Mouse (Mus musculus): Measurements from ENCODE around the gene Gnai1.

Gnai1 gene

DNA sequence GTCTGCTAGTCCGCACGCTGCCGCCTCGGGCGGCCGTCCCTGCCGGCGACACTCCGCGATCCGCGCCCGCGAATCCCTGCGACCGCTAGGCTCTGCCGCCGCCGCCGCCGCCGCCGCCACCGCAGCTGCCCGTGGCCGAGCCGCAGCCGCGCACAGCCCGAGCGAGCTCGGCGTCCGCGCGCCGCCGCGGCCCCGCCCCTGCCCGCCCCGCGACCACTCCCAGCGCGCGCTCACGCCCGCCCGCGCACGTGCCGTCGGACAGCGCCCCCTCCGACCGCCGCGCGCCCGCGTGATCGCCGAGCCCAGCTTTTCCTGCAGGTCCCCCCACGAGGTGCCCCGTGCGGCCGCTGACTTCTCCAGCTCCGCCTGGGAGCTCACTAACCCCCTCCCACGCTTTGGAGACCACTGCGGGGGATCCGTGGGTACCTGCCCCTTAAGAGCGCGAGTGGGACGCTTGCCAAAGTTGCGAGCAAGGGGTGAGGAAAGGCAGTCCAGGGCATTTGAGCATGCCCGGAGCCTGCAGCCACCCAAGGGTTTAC, at the start of gene Gnai1:
Gene Gnai1, minus strand, starts transcription at position 75 of the 539 bp plus-strand sequence.
- peak; percentile 90 for DNase-seq (ENCODE audit: low read depth, low spot score)

DNA sequence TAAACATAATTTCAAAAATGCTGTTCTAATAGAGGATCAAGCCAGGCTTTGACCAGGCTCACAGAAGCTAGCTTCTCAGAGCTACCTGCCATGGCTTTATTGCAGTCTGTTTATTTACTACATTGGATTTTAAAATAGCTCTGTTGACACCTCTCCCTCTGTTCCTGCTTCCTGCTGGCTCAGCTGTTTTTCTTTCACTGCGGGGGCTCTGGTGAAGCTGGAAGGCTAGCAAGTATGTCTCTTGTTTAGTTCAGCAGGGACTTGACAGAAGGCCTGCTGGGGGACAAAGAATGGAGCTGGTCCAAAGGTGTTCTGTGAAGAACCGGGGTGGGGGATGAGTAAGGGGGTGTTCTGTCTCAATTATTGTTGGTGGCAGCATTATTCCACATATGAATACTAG, 7.7 kb upstream of the Gnai1 start:
- DNase-seq (ENCODE audit: low read depth, low spot score) = peak; percentile 93

DNA sequence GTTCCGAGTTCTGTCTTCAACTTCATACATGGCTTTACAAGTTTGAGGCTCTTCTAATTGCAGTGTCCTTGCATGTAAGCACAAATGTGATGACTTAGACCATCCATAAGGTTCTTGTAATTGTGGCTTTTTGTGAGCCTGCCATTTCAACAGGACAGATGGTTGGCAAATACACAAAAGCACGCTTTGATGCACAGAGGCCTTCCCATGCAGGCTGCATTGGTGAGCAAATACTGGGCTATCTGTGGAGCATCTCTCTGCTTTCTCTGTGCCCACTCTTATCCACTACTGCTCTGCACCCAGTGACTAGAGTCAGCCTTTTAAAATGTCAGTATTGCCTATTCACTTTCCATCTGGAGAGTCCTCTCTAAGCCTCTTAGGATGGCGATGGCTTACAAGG, 5.3 kb upstream of the Gnai1 start:
- peak; percentile 91 for DNase-seq (ENCODE audit: low read depth, low spot score)

DNA sequence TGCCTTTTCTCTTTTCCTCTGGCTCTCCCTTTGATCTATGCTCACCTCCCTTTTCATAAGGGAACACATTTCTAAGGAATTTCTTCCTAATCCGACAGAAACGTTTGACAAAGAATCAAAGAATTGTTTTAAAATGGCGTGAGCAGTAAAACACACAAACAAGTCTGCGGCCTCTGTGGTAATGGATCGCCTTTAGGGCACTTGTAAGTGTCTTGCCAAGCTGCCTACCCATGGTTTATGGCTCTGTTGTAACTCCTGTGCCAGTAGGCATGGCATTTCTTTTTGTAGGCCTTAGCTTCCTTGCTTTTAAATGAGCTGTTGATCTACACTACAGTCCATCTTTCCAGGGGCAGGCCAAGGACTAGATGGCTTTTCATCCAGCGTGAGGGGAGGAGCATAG, 801 bp upstream of the Gnai1 start:
- no peak for DNase-seq (ENCODE audit: low read depth, low spot score)

DNA sequence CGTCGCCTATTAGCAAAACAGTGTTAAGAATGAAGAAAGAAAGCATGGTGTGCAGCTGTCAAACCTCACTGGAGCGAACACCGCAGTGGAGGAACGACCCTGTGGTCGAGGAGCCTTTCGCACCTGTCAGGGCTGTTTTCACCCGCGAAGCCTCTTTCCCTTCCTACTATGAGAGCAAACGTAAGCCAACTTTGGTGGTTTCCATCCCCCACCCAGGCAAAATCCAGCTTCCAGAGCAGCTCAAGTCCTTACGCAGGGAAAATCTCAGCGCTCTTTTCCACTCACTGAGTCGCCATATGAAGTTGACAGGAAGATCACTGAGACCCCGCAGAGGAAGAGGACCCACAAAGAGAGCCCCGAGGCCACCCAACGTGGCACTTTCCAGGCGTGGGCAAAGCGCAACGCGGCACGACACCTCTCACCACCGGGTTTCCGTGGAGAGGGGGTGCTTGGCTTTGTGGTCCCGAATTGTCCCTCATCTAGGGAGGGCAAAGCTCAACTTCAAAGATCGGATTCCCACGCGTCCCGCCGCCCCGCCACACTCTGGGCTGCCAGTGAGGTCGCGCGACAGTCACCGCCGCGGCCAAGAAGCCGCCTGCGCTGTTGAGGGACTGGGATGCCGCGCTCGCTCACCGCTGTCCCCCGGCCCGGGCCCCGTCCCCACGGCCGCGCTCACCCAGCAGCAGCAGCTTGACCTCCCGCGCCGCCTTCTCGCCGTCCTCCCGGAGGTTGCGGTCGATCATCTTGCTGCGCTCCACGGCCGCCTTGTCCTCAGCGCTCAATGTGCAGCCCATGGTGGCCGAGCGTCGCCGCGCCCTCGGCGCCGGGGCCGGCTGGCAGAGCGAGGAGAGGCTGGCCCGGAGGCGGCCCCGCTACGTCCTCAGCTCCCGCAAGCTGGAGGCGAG, 527 bp downstream of the Gnai1 start:
- DNase-seq (ENCODE audit: low read depth, low spot score) = peak; percentile 87

DNA sequence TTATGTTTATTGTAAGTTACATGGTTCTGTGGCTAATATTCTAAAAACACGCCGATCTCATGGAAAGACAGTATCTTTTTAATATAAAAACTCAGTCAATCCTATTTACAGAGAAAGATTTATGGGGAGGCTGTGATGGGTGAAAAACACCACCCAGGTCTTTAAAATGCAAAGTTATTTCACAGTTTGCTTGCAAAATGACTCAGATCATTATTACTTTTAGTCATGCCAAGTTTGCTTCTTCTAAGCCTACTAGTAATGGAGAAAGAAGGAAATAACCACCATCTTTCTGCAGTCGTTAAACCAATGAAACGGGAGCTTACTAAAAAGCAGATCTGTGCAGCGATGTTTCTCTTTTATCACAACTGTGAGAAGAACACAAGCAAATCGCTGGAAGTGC, 1.4 kb downstream of the Gnai1 start:
- DNase-seq (ENCODE audit: low read depth, low spot score) = peak; percentile 61

DNA sequence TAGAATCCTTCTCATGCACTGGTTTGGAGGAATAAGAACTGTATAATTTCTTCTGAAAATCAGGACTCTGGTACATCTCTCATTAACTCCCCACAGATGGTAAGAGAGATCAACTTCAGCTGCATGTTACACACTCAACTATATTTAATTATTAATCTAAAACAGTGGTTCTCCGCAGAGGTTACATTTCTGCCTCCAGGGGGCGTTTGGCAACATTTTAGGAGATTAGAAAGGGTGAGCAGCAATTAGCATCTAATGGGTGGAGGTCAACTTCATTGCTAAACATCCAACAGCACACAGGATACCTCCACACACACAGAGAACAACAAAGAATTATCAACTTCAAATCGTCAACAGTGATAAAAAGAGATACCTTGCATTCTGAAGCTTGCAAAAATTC, 2.0 kb downstream of the Gnai1 start:
- DNase-seq (ENCODE audit: low read depth, low spot score) = peak; percentile 82

DNA sequence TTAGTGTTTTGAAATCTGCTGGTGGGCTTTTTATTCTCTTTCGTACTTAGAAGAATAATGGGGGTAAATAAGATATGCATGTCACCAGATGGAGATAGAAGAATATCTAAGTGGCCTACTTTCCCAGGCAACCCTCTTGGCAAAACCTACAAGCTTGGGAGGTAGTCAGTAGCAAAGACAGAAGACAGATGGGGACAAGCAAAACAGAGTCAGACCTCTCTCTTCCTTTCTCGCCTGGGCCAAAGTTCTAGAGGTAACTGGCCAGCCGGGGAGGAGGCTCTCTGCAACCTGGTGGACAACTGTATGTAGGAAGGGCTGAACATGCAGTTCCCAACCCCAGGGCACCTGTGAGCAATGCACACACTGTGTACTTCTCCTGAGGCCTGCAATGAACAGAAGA, 12.9 kb downstream of the Gnai1 start:
- peak; percentile 77 for DNase-seq (ENCODE audit: low read depth, low spot score)

DNA sequence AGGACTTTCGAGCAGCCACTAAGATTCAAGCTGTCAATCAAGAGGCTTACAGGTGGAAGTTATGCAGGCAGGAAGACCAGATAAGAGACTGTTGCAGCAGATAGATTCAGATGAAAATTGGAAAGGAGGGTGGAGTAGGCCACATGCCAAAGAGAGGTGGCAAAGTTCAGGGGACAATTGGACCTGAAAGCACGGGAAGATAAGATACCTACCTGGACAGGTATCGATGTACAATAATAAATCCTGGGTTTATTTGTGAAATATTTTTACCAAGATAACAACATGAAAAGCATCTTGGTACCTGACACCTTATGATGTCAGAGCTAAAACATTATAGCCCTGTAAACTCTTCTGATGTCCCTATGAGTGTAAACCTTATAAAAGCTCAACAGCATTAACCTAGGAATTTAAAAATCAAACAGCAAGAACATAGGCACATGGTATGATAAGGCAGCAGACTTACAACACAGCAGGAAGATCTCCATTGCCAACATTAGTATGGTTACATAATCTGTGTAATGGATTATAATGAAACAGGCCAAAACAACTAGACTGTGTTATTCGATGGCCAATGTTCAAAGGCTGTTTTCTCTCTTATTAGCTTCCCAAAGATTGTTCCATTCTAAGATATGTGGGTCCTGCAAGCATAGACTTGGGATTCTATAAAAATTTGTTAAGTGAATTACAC, 16.6 kb downstream of the Gnai1 start:
- DNase-seq (ENCODE audit: low read depth, low spot score) = peak; percentile 92

DNA sequence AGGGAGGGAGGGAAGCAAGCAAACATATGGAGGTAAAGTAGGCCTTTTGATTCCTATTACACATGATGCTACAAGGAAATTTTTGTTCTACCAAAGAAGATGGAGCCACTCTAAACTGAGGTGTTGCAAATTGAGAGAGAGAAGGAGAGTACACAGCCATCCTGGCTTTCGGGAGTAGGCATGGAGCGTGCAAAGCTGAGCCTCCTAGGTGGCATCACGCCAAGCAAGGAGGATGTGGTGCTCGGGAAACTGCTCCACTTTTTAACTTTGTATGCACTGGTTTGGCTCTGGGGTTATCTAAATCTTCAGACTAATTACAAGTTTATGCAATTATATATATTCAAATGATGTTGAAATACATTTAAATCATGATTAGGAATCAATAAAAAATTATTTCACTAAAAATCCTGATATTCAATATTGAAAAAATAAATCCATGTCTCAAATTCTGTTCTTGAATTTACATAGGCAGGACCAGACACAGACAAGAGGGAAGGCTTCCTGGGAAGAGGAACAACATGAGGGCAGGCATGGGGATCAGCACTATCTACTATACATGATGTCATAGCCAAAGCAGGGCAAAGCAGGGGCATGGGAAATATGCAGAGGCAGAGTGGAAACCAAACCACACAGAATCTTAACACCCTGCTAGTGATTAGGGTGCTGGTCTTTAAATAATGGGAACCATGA, 17.2 kb downstream of the Gnai1 start:
- peak; percentile 63 for DNase-seq (ENCODE audit: low read depth, low spot score)

- peak; percentile 34 for DNase-seq (ENCODE audit: low read depth, low spot score)
Measured at GRCm38 (mm10) chr5:18341876-18342275, 18.3 kb downstream of the Gnai1 start.

- DNase-seq (ENCODE audit: low read depth, low spot score) = peak; percentile 57
Measured at GRCm38 (mm10) chr5:18332256-18332655, 27.9 kb downstream of the Gnai1 start.

DNA sequence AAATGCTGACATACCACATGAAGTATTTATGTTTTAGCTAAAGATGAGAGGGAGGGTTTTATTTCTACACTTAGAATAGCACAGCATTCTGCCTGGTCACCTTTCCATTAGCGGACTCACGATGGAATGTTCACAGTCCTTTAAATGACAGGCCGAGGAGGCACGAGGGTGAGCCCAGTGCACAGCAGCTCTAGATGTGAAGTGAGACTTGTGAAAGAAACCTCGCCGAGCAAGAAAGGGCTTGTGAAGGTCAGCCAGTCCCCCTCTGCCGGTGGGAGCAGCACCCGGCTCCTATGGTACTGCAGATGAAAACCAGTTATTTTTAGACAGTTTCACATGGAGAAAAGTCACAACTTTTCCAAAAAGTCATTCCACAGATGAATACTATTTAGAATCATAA, 29.4 kb downstream of the Gnai1 start:
- peak; percentile 38 for DNase-seq (ENCODE audit: low read depth, low spot score)

DNA sequence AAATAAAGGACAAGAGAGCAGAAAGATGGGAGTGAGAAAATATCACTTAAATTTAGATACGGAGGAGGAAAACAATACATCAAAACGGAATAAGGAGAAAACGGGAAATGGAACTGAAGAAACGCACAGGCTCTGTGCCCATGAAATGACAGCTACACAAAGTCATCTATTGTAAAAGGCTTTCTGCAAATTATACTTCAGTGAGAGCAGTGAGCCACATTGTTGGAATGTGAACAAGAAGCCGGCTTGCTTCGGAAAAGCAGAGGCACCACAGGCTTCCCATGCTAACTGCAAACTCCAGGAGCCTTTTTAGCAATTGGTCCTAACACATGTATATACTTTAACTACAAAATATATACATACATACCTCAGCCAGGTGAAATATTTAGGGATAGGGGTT, 34.0 kb downstream of the Gnai1 start:
- DNase-seq (ENCODE audit: low read depth, low spot score) = peak; percentile 79

GRCm38 (mm10) chr5:18323534-18323933, 36.6 kb downstream of the Gnai1 start:
- no peak for DNase-seq (ENCODE audit: low read depth, low spot score)

- no peak for DNase-seq (ENCODE audit: low read depth, low spot score)
Measured at GRCm38 (mm10) chr5:18321661-18322060, 38.5 kb downstream of the Gnai1 start.

DNA sequence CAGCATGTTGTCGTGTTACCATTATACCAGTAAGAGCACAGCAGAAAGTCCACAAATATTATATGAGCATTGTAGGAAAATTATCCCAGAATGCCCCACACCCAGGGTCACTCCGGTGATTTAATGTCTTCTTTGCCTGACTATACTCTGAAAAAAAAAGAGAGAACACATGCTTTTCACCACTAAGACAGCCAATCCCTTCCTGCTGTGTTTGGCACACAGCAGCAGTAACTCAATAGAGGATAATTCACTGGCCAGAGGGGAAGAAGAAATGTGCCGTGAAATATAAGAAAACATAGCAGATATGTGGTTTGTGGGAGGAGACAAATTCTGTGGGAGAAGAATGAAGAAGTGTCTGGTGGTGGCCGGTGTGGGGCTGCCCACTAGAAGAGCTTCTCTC, 41.3 kb downstream of the Gnai1 start:
- peak; percentile 60 for DNase-seq (ENCODE audit: low read depth, low spot score)

DNA sequence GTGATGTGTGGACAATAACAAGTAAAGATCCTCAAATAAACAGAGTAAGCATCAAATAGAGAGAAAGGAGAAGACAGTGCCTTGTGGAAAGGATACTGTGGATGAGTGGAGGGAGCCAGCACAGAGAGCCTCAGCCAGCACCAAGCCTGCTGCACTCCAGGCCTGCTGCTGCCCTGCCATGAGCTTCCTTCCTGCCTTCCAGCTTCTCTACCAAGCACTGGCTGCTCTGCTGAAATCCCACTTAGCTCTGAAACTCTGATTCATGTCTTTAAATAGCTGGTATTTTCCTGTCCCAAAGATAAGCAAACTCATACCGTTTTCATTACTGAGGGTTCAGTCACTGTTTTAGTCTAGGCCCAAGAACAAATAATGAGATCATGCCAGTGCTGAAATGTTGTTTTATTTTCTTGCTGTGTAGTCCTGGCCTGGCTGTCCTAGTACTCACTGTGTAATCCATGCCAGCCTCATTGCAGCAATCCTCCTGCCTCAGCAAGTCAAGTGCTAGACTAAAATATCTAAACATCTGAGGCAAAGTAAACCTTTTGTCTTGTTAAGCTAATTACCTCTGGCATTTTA, 52.8 kb downstream of the Gnai1 start:
- DNase-seq (ENCODE audit: low read depth, low spot score) = peak; percentile 82

GRCm38 (mm10) chr5:18296584-18296983, 63.6 kb downstream of the Gnai1 start:
- no peak for DNase-seq (ENCODE audit: low read depth, low spot score)

DNA sequence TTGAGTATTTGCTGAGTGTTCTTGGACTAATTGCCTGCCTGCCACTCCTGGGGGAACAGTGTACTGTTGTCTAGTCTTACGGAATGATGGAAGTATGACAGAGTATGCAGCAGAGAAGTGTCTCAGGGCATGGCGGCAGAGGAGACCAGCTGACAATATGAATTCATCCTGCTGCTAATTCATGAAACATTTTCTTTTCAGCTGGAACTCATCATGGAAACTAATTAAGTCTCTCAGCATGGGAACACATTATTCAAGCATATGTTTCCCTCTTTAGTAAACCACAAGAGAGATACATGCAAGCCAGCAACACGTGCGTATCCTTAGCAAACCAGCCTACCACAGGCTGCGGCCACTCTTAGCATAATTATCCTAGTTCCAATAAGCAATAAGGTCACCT, 67.4 kb downstream of the Gnai1 start:
- DNase-seq (ENCODE audit: low read depth, low spot score) = peak; percentile 44

DNA sequence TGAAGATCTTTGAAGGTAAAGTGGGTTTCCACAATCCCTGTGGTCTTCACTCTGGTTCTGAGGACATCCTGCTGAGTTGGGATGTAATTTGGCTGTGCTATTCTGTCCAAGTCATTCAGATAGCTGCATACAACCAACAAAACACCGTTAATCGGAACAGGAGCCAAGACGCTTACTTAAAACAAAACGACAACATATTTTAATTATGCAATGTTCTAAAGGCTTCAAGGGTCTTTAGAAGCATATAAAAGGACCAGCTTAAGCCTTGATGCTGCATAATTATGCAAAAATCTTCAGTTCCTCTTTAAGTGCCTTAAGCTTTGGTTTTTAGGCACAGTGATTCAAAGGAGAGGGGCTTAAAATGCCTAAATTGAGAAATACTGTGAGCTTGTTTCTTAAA, 70.6 kb downstream of the Gnai1 start:
- no peak for DNase-seq (ENCODE audit: low read depth, low spot score)

GRCm38 (mm10) chr5:18288694-18289093, 71.5 kb downstream of the Gnai1 start:
- DNase-seq (ENCODE audit: low read depth, low spot score) = peak; percentile 68
